Mouse (Mus musculus) bone marrow, adult 2 months (tissue): ENCODE results near the gene Retreg1. TPM values are rescaled to one million over a fixed set of nuclear protein-coding genes. Genes with fewer than 3 reads are reported as not detected.

Source experiments
- H3K27ac ChIP-seq: fragments of 200-500 bp; 2 replicates; pipeline ENCODE4 v1.5.1; 2012; ENCODE audit warnings: low read depth, mild to moderate bottlenecking, control low read depth, inconsistent platforms, low read length; ENCODE audit not compliant: control insufficient read depth, poor library complexity, insufficient read depth
- H3K4me1 ChIP-seq: fragments of 200-500 bp; 2 replicates; pipeline ENCODE4 v1.6.1; 2011; ENCODE audit warnings: low read length; ENCODE audit not compliant: control insufficient read depth, insufficient read depth
- H3K4me3 ChIP-seq: fragments of 200-500 bp; replicated peaks from 2 replicates; pipeline ENCODE3; 2011; ENCODE audit warnings: mild to moderate bottlenecking, low read depth, low read length, control low read depth; ENCODE audit not compliant: control insufficient read depth
- CTCF ChIP-seq: fragments of 200-500 bp; IDR thresholded peaks from 2 replicates; pipeline ENCODE4 v1.5.1; 2011; ENCODE audit warnings: low read length, control low read depth; ENCODE audit not compliant: control insufficient read depth, insufficient read depth
- POLR2A ChIP-seq: fragments of 200-500 bp; IDR thresholded peaks from 2 replicates; pipeline ENCODE4 v1.6.1; 2011; ENCODE audit warnings: low read depth, mild to moderate bottlenecking, control low read depth, low read length, borderline replicate concordance; ENCODE audit not compliant: control insufficient read depth
- WGBS: fragments of 180-500 bp; shearing (Covaris S2); methylation state at CpG from one replicate; pipeline ENCODE4 v1.1.7; 2018; 5-methylcytosine and 5-hydroxymethylcytosine counted together
- polyA plus RNA-seq: library from polyadenylated mRNA; stranded (reverse); fragments of >200 nt; gene quantifications from 2 replicates; pipeline ENCODE4 v1.2.4, GENCODE M21; 2011; ENCODE audit warnings: low replicate concordance; ENCODE audit not compliant: missing spikeins, insufficient read depth, insufficient read length

Retreg1 gene
- polyA plus RNA-seq, 1 experiment: 7.7 TPM

- WGBS: 80% methylated on average over 7 of the region's 7 CpGs
- Histone ChIP-seq H3K4me1 (no peaks in the 10 kb centered on the region), H3K4me3 (no peak overlapping the region), H3K27ac (no peak overlapping the region)
- TF ChIP-seq POLR2A (no peak), CTCF (no peak)
Measured at GRCm38 (mm10) chr15:25877798-25878197, 34.8 kb downstream of the Retreg1 start.

DNA sequence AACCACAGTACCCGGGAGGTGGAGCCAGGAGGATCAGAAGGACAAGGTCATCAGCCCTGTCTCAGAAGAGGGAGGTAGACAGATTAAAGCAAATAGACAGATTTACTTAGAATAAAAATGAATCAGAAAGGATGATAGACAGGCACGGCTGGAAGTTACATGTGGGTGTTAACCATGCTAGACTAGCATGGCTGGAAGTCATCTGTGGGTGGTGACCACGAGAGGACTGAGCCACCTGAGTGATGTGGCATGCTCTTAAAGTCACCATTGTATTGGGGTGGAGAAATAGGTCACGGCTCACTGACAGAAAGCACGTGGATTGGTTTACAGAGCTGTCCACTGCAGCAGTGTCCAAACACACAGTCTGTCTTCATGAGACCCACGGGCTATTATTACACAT is 36.2 kb downstream of the Retreg1 start:
- H3K4me1 ChIP-seq: no peaks in the 10 kb centered on the region
- no peak for TF ChIP-seq CTCF
- no peak for TF ChIP-seq POLR2A

GRCm38 (mm10) chr15:25880192-25880591 is 37.2 kb downstream of the Retreg1 start:
- Histone ChIP-seq H3K4me1 (no peaks in the 10 kb centered on the region), H3K27ac (no peak overlapping the region), H3K4me3 (no peak overlapping the region)
- TF ChIP-seq POLR2A: no peak
- 23% methylated on average over 5 of the region's 5 CpGs for WGBS

More for the DNA sequence above, 36.2 kb downstream of the Retreg1 start:
- Histone ChIP-seq H3K4me3 (no peak overlapping the region), H3K27ac (no peak overlapping the region)
- WGBS: 73% methylated on average over 6 of the region's 6 CpGs

DNA sequence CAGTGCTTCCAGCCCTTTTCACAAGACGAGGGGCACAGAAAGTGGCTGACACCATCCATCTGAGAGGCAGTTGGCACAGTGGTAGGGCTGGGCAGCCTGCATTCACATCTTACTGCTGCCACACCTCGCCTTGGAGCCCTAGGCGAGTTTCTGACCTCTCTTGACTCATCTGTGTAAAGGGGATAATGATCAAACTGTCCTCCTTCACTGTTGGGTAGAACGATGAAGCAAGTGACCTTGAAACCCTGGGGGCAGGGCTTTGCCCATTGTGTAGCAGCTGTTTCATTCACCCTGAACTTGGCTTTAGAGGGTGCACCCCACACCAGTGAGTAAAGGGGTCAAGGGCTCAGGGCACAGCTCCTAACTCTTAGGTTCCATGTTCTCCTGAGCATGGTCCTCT is 39.0 kb downstream of the Retreg1 start:
- Histone ChIP-seq H3K4me3 (no peak overlapping the region), H3K4me1 (no peaks in the 10 kb centered on the region), H3K27ac (no peak overlapping the region)
- TF ChIP-seq POLR2A (no peak), CTCF (no peak)
- 77% methylated on average over 4 of the region's 4 CpGs for WGBS

DNA sequence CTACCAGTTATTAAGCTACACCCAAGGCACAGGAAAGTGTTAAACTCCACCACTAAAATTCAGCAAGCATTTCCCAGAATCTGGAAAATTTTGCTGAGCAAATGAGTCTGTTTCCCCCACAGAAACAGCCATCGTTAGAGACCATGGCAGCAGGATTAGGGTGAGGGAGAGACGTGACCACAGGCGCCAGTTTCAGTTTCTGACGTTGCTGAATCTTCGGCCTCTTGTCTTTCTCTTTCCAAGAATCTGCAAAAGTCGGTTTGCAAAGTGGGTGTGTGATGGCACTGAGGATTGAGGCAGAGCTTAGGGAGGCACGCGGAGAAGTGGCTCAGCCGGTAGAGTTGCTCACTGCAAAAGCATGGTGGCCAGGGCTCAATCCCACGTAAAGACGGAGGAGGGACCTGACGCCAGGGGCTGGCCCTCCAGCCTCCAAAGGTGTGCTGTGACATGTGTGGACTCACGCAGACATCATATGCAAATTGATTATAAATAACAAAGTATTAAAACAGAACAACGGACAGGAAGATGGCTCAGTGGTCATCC is 41.5 kb downstream of the Retreg1 start:
- H3K4me1 ChIP-seq: no peaks in the 10 kb centered on the region
- TF ChIP-seq POLR2A (no peak), CTCF (no peak)
- WGBS: 42% methylated on average over 14 of the region's 14 CpGs
- H3K27ac ChIP-seq: no peak overlapping the region
- no peak overlapping the region for H3K4me3 ChIP-seq

DNA sequence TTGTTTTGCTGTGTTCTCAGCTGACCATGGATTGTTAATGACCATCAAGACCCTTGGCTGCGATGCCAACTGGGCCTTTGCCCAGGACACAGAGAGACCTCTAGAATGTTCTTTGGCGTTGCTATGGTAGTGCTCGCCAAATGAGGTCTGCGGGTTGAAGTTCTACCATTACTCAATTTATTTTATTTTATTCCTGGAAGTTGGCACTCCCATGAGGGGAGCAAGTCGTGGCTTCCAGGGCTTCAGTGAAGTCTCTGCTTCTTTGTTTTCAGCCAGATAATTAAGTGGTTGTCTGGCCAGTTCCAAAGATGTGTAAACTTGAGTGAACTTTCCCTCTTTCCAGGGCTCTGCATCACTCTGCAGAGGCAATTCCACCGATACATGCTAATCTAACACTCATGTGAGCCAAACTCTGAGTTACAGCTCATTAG is 43.6 kb downstream of the Retreg1 start:
- H3K27ac ChIP-seq: no peak overlapping the region
- TF ChIP-seq CTCF: no peak
- no peak for TF ChIP-seq POLR2A
- H3K4me1 ChIP-seq: peaks cover 5% of the 10 kb centered on the region
- 85% methylated on average over 6 of the region's 6 CpGs for WGBS
- H3K4me3 ChIP-seq: no peak overlapping the region

DNA sequence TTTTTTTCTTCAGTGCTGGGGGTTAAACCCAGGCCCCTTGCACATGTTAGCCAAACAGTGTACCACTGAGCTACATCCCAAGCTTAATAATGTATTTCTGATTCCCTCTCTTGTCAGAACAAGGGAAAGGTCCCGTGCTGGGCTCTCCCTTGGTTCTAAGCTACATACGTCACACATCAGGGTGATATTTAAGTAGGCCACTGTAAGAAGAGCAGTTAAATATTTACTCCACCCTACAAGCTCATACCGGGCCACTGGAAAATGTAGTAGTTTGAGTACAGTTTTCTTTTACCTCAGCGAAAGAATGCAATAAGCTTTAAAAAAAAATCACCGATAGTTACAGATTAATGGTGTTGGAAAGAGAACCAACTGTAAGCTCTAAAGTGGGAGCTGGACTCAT is 46.9 kb downstream of the Retreg1 start:
- Histone ChIP-seq H3K27ac (no peak overlapping the region), H3K4me3 (no peak overlapping the region), H3K4me1 (peaks cover 8% of the 10 kb centered on the region)
- no peak for TF ChIP-seq POLR2A
- no peak for TF ChIP-seq CTCF
- 88% methylated on average over 5 of the region's 5 CpGs for WGBS

GRCm38 (mm10) chr15:25891556-25891955 is 48.6 kb downstream of the Retreg1 start:
- Histone ChIP-seq H3K4me1 (peaks cover 8% of the 10 kb centered on the region), H3K4me3 (no peak overlapping the region), H3K27ac (peak overlapping the region; percentile 69)
- WGBS: 0% methylated on average over 11 of the region's 11 CpGs
- TF ChIP-seq POLR2A: no peak
- TF ChIP-seq CTCF: no peak

DNA sequence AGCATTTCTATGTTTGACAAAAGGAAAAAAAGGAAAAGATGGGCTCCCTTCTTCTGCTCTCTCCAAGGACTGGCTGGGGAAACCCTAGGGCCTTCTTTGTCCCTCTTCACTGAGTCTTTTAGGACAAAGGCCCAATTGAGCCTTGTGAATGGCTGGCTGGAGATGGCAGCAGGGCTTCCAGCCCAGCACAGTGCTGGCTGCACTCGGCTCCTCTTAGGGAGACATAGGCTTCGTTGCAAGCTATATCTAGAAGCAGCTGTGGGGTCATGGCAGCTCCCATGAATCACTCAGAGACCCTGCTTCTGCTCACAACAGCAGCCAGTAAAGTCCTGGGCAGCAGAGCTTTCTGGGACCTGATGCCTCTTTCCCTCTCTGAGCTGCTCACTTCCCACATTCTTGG is 50.3 kb downstream of the Retreg1 start:
- no peak overlapping the region for H3K4me3 ChIP-seq
- TF ChIP-seq CTCF: no peak
- TF ChIP-seq POLR2A: no peak
- 79% methylated on average over 2 of the region's 2 CpGs for WGBS
- peaks cover 9% of the 10 kb centered on the region for H3K4me1 ChIP-seq
- H3K27ac ChIP-seq: no peak overlapping the region
